Comparison of ENCODE assay signal across 9 mouse cellular contexts in the genomic region with DNA sequence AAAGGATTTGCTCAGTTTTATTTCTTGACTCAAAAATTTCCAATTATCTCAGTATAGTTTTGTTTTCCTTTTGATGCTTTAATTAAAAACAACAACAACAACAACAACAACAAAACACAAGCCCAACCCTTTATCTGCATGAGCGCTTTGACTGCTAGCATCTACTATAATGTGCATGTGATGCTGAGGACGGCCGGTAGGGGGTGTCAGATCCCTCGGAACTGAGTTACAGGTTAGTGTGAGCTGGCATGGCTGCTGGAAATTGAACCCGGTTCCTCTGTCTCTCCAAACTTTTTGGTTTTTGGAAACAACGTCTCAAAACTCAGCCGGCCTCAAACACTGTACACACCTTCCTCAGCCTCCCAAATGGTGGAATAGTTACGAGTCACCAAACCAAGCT. TPM values are rescaled to one million over a fixed set of nuclear protein-coding genes. Genes with fewer than 3 reads are reported as not detected.
DNase-seq lines count a peak whose midpoint lies in the region; ATAC-seq and TF ChIP-seq lines count a peak whose summit lies in the region.
"Had no signal": no experiment of that assay in that cellular context is flagged by ENCODE, and none has a peak within 500 bp of the region (broad histone marks: within the 10 kb centered on the region; RNA-seq: fewer than 3 reads in every experiment).

No protein-coding gene starts in this region.

- H3K36me3 ChIP-seq in hindbrain, embryonic 10.5 days: no peaks in the 10 kb centered on the region
- H3K36me3 ChIP-seq in hindbrain, embryonic 13.5 days: no peaks in the 10 kb centered on the region
- no peaks in the 10 kb centered on the region for H3K36me3 ChIP-seq in testis, adult 2 months (ENCODE audit: control insufficient read depth, insufficient read depth, low read length)
- no peaks in the 10 kb centered on the region for H3K36me3 ChIP-seq in forebrain, embryonic 14.5 days (ENCODE audit: control insufficient read depth, insufficient read depth, low read length)
- H3K36me3 ChIP-seq: hindbrain, embryonic 15.5 days had no signal

- H3K27me3 ChIP-seq in hindbrain, embryonic 10.5 days (ENCODE audit: insufficient read depth, poor library complexity, severe bottlenecking): no peaks in the 10 kb centered on the region
- H3K27me3 ChIP-seq in hindbrain, embryonic 13.5 days: no peaks in the 10 kb centered on the region
- no peaks in the 10 kb centered on the region for H3K27me3 ChIP-seq in testis, adult 2 months (ENCODE audit: control insufficient read depth, insufficient read depth, low read length)
- no peaks in the 10 kb centered on the region for H3K27me3 ChIP-seq in forebrain, embryonic 14.5 days (replicated peaks; ENCODE audit: control insufficient read depth, insufficient read depth, low read length)
- H3K27me3 ChIP-seq: hindbrain, embryonic 15.5 days had no signal

- peak; percentile 25 for DNase-seq in hindbrain, embryonic 10.5 days (ENCODE audit: low spot score)
- peak; percentile 12 for DNase-seq in urinary bladder, postnatal 14 days (ENCODE audit: low spot score)
- DNase-seq in urinary bladder, postnatal 10 days (ENCODE audit: low spot score): no peak
- DNase-seq in kidney, postnatal 10 days: peak; percentile 34
- DNase-seq in neural tube, embryonic 10.5 days (ENCODE audit: extremely low spot score, low spot score): no peak
- DNase-seq in forebrain, embryonic 14.5 days (ENCODE audit: low spot score): no peak

- H3K4me2 ChIP-seq in hindbrain, embryonic 13.5 days: no peak overlapping the region
- no peak overlapping the region for H3K4me2 ChIP-seq in forebrain, embryonic 14.5 days (ENCODE audit: low read length)
- H3K4me2 ChIP-seq: hindbrain, embryonic 15.5 days had no signal

- no peaks in the 10 kb centered on the region for H3K4me1 ChIP-seq in hindbrain, embryonic 10.5 days (replicated peaks)
- no peaks in the 10 kb centered on the region for H3K4me1 ChIP-seq in hindbrain, embryonic 13.5 days (replicated peaks)
- H3K4me1 ChIP-seq in testis, adult 2 months (ENCODE audit: control insufficient read depth, insufficient read depth, low read length): no peaks in the 10 kb centered on the region
- H3K4me1 ChIP-seq in forebrain, embryonic 14.5 days (ENCODE audit: control insufficient read depth, insufficient read depth, low read length): no peaks in the 10 kb centered on the region
- H3K4me1 ChIP-seq: hindbrain, embryonic 15.5 days had no signal

- WGBS in hindbrain, embryonic 10.5 days: 69% methylated on average over 8 of the region's 8 CpGs
- 74% methylated on average over 8 of the region's 8 CpGs for WGBS in hindbrain, embryonic 13.5 days
- WGBS in forebrain, embryonic 14.5 days: 78% methylated on average over 8 of the region's 8 CpGs

- H3K9ac ChIP-seq in hindbrain, embryonic 13.5 days: no peak overlapping the region
- H3K9ac ChIP-seq in forebrain, embryonic 14.5 days (ENCODE audit: low read length): no peak overlapping the region
- H3K9ac ChIP-seq: hindbrain, embryonic 15.5 days had no signal

- no peak overlapping the region for H3K4me3 ChIP-seq in hindbrain, embryonic 10.5 days
- H3K4me3 ChIP-seq in hindbrain, embryonic 13.5 days: no peak overlapping the region
- H3K4me3 ChIP-seq in testis, adult 2 months (ENCODE audit: control insufficient read depth, low read depth, low read length): no peak overlapping the region
- no peak overlapping the region for H3K4me3 ChIP-seq in forebrain, embryonic 14.5 days (ENCODE audit: low read depth, low read length)
- H3K4me3 ChIP-seq: hindbrain, embryonic 15.5 days had no signal

- no peaks in the 10 kb centered on the region for H3K9me3 ChIP-seq in hindbrain, embryonic 10.5 days
- H3K9me3 ChIP-seq in hindbrain, embryonic 13.5 days: no peaks in the 10 kb centered on the region
- H3K9me3 ChIP-seq in forebrain, embryonic 14.5 days (replicated peaks; ENCODE audit: control insufficient read depth, low read length): no peaks in the 10 kb centered on the region; the same call in 1 of the 2 replicates
- H3K9me3 ChIP-seq: hindbrain, embryonic 15.5 days had no signal

- no peak for TF ChIP-seq POLR2A in testis, adult 2 months (IDR thresholded peaks at IDR 0.05; ENCODE audit: control insufficient read depth, low read depth, low read length)

- no peak overlapping the region for H3K27ac ChIP-seq in hindbrain, embryonic 10.5 days
- no peak overlapping the region for H3K27ac ChIP-seq in hindbrain, embryonic 13.5 days
- no peak overlapping the region for H3K27ac ChIP-seq in testis, adult 2 months (ENCODE audit: control insufficient read depth, insufficient read depth, low read depth, low read length)
- H3K27ac ChIP-seq in forebrain, embryonic 14.5 days (ENCODE audit: low read depth, low read length): no peak overlapping the region
- H3K27ac ChIP-seq: hindbrain, embryonic 15.5 days had no signal

- peak; percentile 65; the same call in 1 of the 2 replicates for TF ChIP-seq CTCF in testis, adult 2 months (IDR thresholded peaks at IDR 0.05; ENCODE audit: control insufficient read depth, insufficient read depth, insufficient replicate concordance, low read depth, low read length)

- no peak for ATAC-seq in hindbrain, embryonic 13.5 days (ENCODE audit: low FRiP score)
- ATAC-seq in forebrain, embryonic 14.5 days: no peak

RNA-seq across cellular contexts. Expression of a gene that starts 27.8 kb away (rescaled TPM):
- polyA plus RNA-seq in hindbrain, embryonic 10.5 days (2016; fragmentation: Nextera tagmentation; extraction: Ambion mirVana): 3.6 and 5.2 TPM in 2 replicates
- polyA plus RNA-seq in hindbrain, embryonic 13.5 days (2015; fragmentation: Nextera tagmentation; extraction: Ambion mirVana): 3.4 and 3.6 TPM in 2 replicates
- 1.5 and 1.9 TPM in 2 replicates for polyA plus RNA-seq in testis, adult 2 months (2012; rRNA removed)
- 2.5 and 3.4 TPM in 2 replicates for polyA plus RNA-seq in forebrain, embryonic 14.5 days (2014; fragmentation: Nextera tagmentation; extraction: Ambion mirVana)

RNA-seq across cellular contexts. Expression of a gene that starts 42.1 kb away (rescaled TPM):
- 34.7 and 38.3 TPM in 2 replicates for polyA plus RNA-seq in hindbrain, embryonic 10.5 days (2016; fragmentation: Nextera tagmentation; extraction: Ambion mirVana)
- 28.6 and 30.2 TPM in 2 replicates for polyA plus RNA-seq in hindbrain, embryonic 13.5 days (2015; fragmentation: Nextera tagmentation; extraction: Ambion mirVana)
- 147 and 168 TPM in 2 replicates for polyA plus RNA-seq in testis, adult 2 months (2012; rRNA removed)
- 23.8 and 25.4 TPM in 2 replicates for polyA plus RNA-seq in forebrain, embryonic 14.5 days (2014; fragmentation: Nextera tagmentation; extraction: Ambion mirVana)

Comparison
In these comparisons a context has a peak if more than half of its experiments do, and no peak if none do; other contexts are left out.
1. DNase-seq: peak in hindbrain, embryonic 10.5 days (single experiment), urinary bladder, postnatal 14 days (single experiment) and kidney, postnatal 10 days (single experiment); none in urinary bladder, postnatal 10 days (single experiment), neural tube, embryonic 10.5 days (single experiment) and forebrain, embryonic 14.5 days (single experiment).